Mouse (Mus musculus) Patski (cell line): ENCODE measurements around the gene Tmem120b. TPM values are rescaled to one million over a fixed set of nuclear protein-coding genes. Genes with fewer than 3 reads are reported as not detected.
A peak's percentile ranks its signal among the peaks of the same experiment; 100 is the strongest.

Experiments
- ATAC-seq: fragments of 100-300 bp; one replicate; pipeline ENCODE4 v1.8.0; 2021
- CTCF ChIA-PET: fragments of 350-600 bp; sonication (Branson Sonifier 250); formaldehyde crosslinking; loops from one replicate; lab custom pipeline; 2022; ENCODE audit warnings: inconsistent platforms; lab: Charles Lee
- POLR2A ChIA-PET: fragments of 350-600 bp; sonication (Branson Sonifier 250); formaldehyde crosslinking; loops from one replicate; lab custom pipeline; 2022; ENCODE audit warnings: antibody characterized with exemption, inconsistent platforms; lab: Charles Lee
- DNase-seq: peaks from one replicate; pipeline ENCODE4 v3.0.0-alpha.2; 2011; ENCODE audit warnings: low read depth, low spot score
- H3K27me3 ChIP-seq: fragments of 371-371 bp; one replicate; pipeline ENCODE4 v1.5.1; 2021
- CTCF ChIP-seq: fragments of 100-300 bp; IDR thresholded peaks from one replicate; pipeline ENCODE4 v1.5.1; 2021
- in situ Hi-C: fragments of 300-500 bp; cut with MboI; formaldehyde crosslinking; loops from 3 replicates; pipeline ENCODE4 v1.11.1; 2018; ENCODE audit warnings: low pct_unique_long_range_greater_than_20kb, mixed read lengths
- polyA plus RNA-seq: library from polyadenylated mRNA; unstranded; gene quantifications from one replicate; pipeline ENCODE4 v1.2.3, GENCODE M21; 2021

Tmem120b gene
- polyA plus RNA-seq, 1 experiment from 2014 or later, result 8.1 TPM

- ATAC-seq (peak; percentile 72), DNase-seq (no peak)
- CTCF ChIA-PET, result interaction anchor here (0.9 to 7.1 kb wide), 18 partner anchors 9 to 90 kb away, joined by 3 to 173 read pairs (median 6); partner anchors contain the start of genes Psmd9 and Rhof
- POLR2A ChIA-PET, result interaction anchor here (0.9 to 3.0 kb wide), 8 partner anchors 8 to 21 kb away, joined by 3 to 16 read pairs (median 5); partner anchors contain the start of genes Rhof and Setd1b
- no peak for TF ChIP-seq CTCF
- no peaks in the 10 kb centered on the region for H3K27me3 ChIP-seq
- in situ Hi-C loops, result loop anchor here (25.0 kb wide), 3 partner anchors 862 to 1363 kb away; partner anchors contain the start of genes Ppp1cc and Pptc7
These were observed 81.5 kb downstream of the Tmem120b start for GRCm38 (mm10) chr5:123149451-123150400.

- H3K27me3 ChIP-seq, result no peaks in the 10 kb centered on the region
- ChIA-PET POLR2A (interaction anchor here (1.1 to 3.0 kb wide), 4 partner anchors 9 to 18 kb away, joined by 5 to 16 read pairs (median 7); partner anchors contain the start of genes Rhof and Setd1b), CTCF (interaction anchor here (1.3 to 7.1 kb wide), 8 partner anchors 10 to 91 kb away, joined by 4 to 173 read pairs (median 13); partner anchors contain the start of genes Psmd9 and Rhof)
- TF ChIP-seq CTCF, result no peak
- ATAC-seq (no peak), DNase-seq (no peak)
- in situ Hi-C loops, result no loop called here
These were observed 82.4 kb downstream of the Tmem120b start for GRCm38 (mm10) chr5:123150641-123151040.

GRCm38 (mm10) chr5:123151077-123151476 lies 82.9 kb downstream of the Tmem120b start:
- H3K27me3 ChIP-seq, result no peaks in the 10 kb centered on the region
- ATAC-seq, result no peak
- DNase-seq, result no peak
- CTCF ChIA-PET, result interaction anchor here (2.1 to 7.1 kb wide), 4 partner anchors 11 to 91 kb away, joined by 6 to 173 read pairs (median 17); partner anchors contain the start of genes Psmd9 and Rhof
- POLR2A ChIA-PET, result interaction anchor here (1.1 to 3.0 kb wide), 3 partner anchors 9 to 18 kb away, joined by 5 to 16 read pairs (median 5); partner anchors contain the start of genes Rhof and Setd1b
- no peak for TF ChIP-seq CTCF
- in situ Hi-C loops, result no loop called here

- ATAC-seq (no peak), DNase-seq (no peak)
- ChIA-PET POLR2A (no interaction called here), CTCF (interaction anchor here (3.3 to 7.1 kb wide), 2 partner anchors 17 to 18 kb away, joined by 16 to 173 read pairs; partner anchors contain the start of genes Psmd9 and Rhof)
- TF ChIP-seq CTCF, result no peak
- H3K27me3 ChIP-seq, result no peaks in the 10 kb centered on the region
- in situ Hi-C loops, result no loop called here
These were observed 83.6 kb downstream of the Tmem120b start for GRCm38 (mm10) chr5:123151707-123152362.

GRCm38 (mm10) chr5:123152901-123153300 lies 84.7 kb downstream of the Tmem120b start:
- ChIA-PET CTCF (interaction anchor here (0.9 to 5.3 kb wide), 3 partner anchors 17 to 38 kb away, joined by 3 to 40 read pairs (median 3); partner anchors contain the start of gene Psmd9), POLR2A (no interaction called here)
- in situ Hi-C loops, result no loop called here
- H3K27me3 ChIP-seq, result no peaks in the 10 kb centered on the region
- TF ChIP-seq CTCF, result no peak
- ATAC-seq (no peak), DNase-seq (no peak)

- ChIA-PET POLR2A (interaction anchor here (0.7 to 2.6 kb wide), 4 partner anchors 12 to 21 kb away, joined by 3 to 13 read pairs (median 3); no protein-coding TSS in a partner anchor), CTCF (interaction anchor here (0.9 to 5.3 kb wide), 11 partner anchors 12 to 91 kb away, joined by 3 to 69 read pairs (median 6); partner anchors contain the start of genes Psmd9 and Rhof)
- DNase-seq (no peak), ATAC-seq (no peak)
- in situ Hi-C loops, result no loop called here
- H3K27me3 ChIP-seq, result no peaks in the 10 kb centered on the region
- no peak for TF ChIP-seq CTCF
These were observed 87.2 kb downstream of the Tmem120b start for GRCm38 (mm10) chr5:123155425-123155824.

GRCm38 (mm10) chr5:123156763-123157162 lies 88.5 kb downstream of the Tmem120b start:
- DNase-seq (no peak), ATAC-seq (no peak)
- H3K27me3 ChIP-seq, result no peaks in the 10 kb centered on the region
- in situ Hi-C loops, result no loop called here
- ChIA-PET CTCF (interaction anchor here (0.9 to 5.3 kb wide), 7 partner anchors 13 to 93 kb away, joined by 3 to 69 read pairs (median 11); partner anchors contain the start of genes Psmd9 and Rhof), POLR2A (interaction anchor here (0.6 to 2.6 kb wide), 3 partner anchors 23 to 82 kb away, joined by 4 to 13 read pairs (median 4); no protein-coding TSS in a partner anchor)
- TF ChIP-seq CTCF, result no peak

GRCm38 (mm10) chr5:123157972-123158371 lies 89.8 kb downstream of the Tmem120b start:
- ChIA-PET CTCF (interaction anchor here (1.3 to 4.6 kb wide), 2 partner anchors 24 to 30 kb away, joined by 3 to 69 read pairs; partner anchors contain the start of gene Rhof), POLR2A (no interaction called here)
- no peak for TF ChIP-seq CTCF
- no peak for DNase-seq
- ATAC-seq, result no peak
- H3K27me3 ChIP-seq, result no peaks in the 10 kb centered on the region
- in situ Hi-C loops, result no loop called here

- no peak for TF ChIP-seq CTCF
- ChIA-PET CTCF (interaction anchor here (1.8 kb wide), 1 partner anchor 31 kb away, joined by 4 read pairs; no protein-coding TSS in a partner anchor), POLR2A (no interaction called here)
- in situ Hi-C loops, result no loop called here
- DNase-seq (no peak), ATAC-seq (no peak)
- H3K27me3 ChIP-seq, result no peaks in the 10 kb centered on the region
These were observed 91.2 kb downstream of the Tmem120b start for GRCm38 (mm10) chr5:123159446-123159845.
